Mouse (Mus musculus) gastrocnemius, postnatal 25 days (tissue): ENCODE measurements around the gene Gm20388. TPM values are rescaled to one million over a fixed set of nuclear protein-coding genes. Genes with fewer than 3 reads are reported as not detected.
A peak's percentile ranks its signal among the peaks of the same experiment; 100 is the strongest.

ENCODE experiments used
- DNase-seq: peaks from one replicate; pipeline ENCODE4 v3.0.0; 2022
- total RNA-seq, 2 experiments: library from RNA; stranded (reverse); gene quantifications; 1 replicate in 1 of 2; 2 replicates in 1 of 2; pipeline ENCODE4 v1.2.3; 2021

Gm20388 gene
- total RNA-seq, 2 experiments from 2014 or later: 6.7 TPM; not detected in 1

- no peak for DNase-seq
Observed at GRCm38 (mm10) chr8:124311111-124311510, 4400.5 kb downstream of the Gm20388 start.

GRCm38 (mm10) chr8:124311723-124312122 lies 4401.1 kb downstream of the Gm20388 start:
- DNase-seq: no peak

- no peak for DNase-seq
Observed at GRCm38 (mm10) chr8:124312228-124312627, 4401.6 kb downstream of the Gm20388 start.

GRCm38 (mm10) chr8:124314803-124315202 lies 4404.2 kb downstream of the Gm20388 start:
- no peak for DNase-seq

- peak; percentile 71 for DNase-seq
Observed at GRCm38 (mm10) chr8:124316466-124317136, 4406.0 kb downstream of the Gm20388 start.

- peak; percentile 38 for DNase-seq
Observed at GRCm38 (mm10) chr8:124317191-124317682, 4406.6 kb downstream of the Gm20388 start.

- DNase-seq: no peak
Observed at GRCm38 (mm10) chr8:124317821-124318220, 4407.2 kb downstream of the Gm20388 start.

- peak; percentile 72 for DNase-seq
Observed at GRCm38 (mm10) chr8:124318612-124319315, 4408.1 kb downstream of the Gm20388 start.

GRCm38 (mm10) chr8:124319316-124319652 lies 4408.6 kb downstream of the Gm20388 start:
- DNase-seq: no peak

- DNase-seq: no peak
Observed at GRCm38 (mm10) chr8:124321227-124321840, 4410.7 kb downstream of the Gm20388 start.

- DNase-seq: no peak
Observed at GRCm38 (mm10) chr8:124323356-124323755, 4412.7 kb downstream of the Gm20388 start.

GRCm38 (mm10) chr8:124328259-124328658 lies 4417.6 kb downstream of the Gm20388 start:
- no peak for DNase-seq

- DNase-seq: no peak
Observed at GRCm38 (mm10) chr8:124329690-124330089, 4419.0 kb downstream of the Gm20388 start.

GRCm38 (mm10) chr8:124330433-124330832 lies 4419.8 kb downstream of the Gm20388 start:
- no peak for DNase-seq

GRCm38 (mm10) chr8:124331094-124331493 lies 4420.5 kb downstream of the Gm20388 start:
- DNase-seq: no peak

GRCm38 (mm10) chr8:124331706-124332105 lies 4421.1 kb downstream of the Gm20388 start:
- no peak for DNase-seq

- no peak for DNase-seq
Observed at GRCm38 (mm10) chr8:124336302-124336701, 4425.7 kb downstream of the Gm20388 start.

- DNase-seq: no peak
Observed at GRCm38 (mm10) chr8:124339742-124340141, 4429.1 kb downstream of the Gm20388 start.

GRCm38 (mm10) chr8:124340360-124341068 lies 4429.9 kb downstream of the Gm20388 start:
- no peak for DNase-seq

GRCm38 (mm10) chr8:124343151-124343550 lies 4432.5 kb downstream of the Gm20388 start:
- DNase-seq: no peak

GRCm38 (mm10) chr8:124343991-124344390 lies 4433.4 kb downstream of the Gm20388 start:
- DNase-seq: no peak

GRCm38 (mm10) chr8:124345098-124345497 lies 4434.5 kb downstream of the Gm20388 start:
- no peak for DNase-seq
